Mouse (Mus musculus): ENCODE measurements around the gene Mat1a.

- TF ChIP-seq CTCF (IDR thresholded peaks at IDR 0.05; ENCODE audit: borderline replicate concordance, control insufficient read depth, extremely low read depth, insufficient read depth, low read length, poor library complexity) (no peak), POLR2A (IDR thresholded peaks at IDR 0.05; ENCODE audit: control insufficient read depth, extremely low read depth, insufficient read depth, low read length, poor library complexity) (no peak)
These were observed 55.9 kb downstream of the Mat1a start for GRCm38 (mm10) chr14:41160743-41161142.
